Mouse (Mus musculus) c-Kit-positive CD71-positive TER-119-positive erythroid progenitor cells, embryonic 14.5 days (primary cell): ENCODE data around the gene Mindy3.

Source experiments
- DNase-seq: peaks from one replicate; pipeline ENCODE4 v3.0.0-alpha.2; 2013; ENCODE audit warnings: low spot score

The Mindy3 gene

GRCm38 (mm10) chr2:12371401-12371800 lies 47.9 kb downstream of the Mindy3 start:
- no peak for DNase-seq

GRCm38 (mm10) chr2:12368451-12368850 lies 50.8 kb downstream of the Mindy3 start:
- peak; percentile 73 for DNase-seq

DNA sequence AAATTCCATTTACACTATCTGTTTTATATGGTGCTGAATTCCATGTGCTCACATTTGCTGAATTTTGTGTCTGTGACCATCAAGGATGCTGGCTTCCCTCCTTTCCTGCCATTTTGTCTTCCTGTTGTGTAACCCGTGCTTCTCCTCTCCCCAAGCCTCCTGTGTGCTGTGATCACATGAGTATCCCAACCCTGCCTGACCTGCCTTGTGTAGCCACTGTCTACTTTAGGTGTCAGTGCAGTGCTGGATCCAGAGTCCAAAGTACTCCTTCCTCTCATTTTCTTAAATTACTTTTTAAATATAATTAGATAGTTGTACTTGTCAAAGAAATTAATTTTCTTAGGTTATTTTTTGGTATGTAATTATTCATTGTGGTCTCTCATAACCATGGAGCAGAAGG lies 51.3 kb downstream of the Mindy3 start:
- no peak for DNase-seq

DNA sequence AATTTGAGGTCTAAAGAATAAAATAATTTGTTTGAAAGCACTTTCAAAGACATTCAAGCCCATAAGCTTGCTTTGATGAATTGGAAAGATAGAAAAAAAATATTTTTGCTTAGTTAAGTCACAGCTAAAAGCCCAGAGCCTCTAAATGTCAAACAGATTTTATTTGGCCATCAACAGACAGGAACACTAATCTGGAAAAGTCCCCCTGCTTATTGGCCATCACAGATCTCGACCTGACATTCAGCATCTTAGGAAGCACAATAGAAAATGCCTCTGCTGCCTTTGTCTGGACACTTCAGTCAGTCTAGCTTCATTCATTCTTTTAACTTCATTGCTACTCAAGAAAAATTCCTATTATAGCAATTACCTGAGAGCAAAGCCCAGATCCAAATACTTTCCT lies 58.0 kb downstream of the Mindy3 start:
- DNase-seq, result no peak

GRCm38 (mm10) chr2:12354837-12355236 lies 64.4 kb downstream of the Mindy3 start:
- no peak for DNase-seq

GRCm38 (mm10) chr2:12348914-12349313 lies 70.4 kb downstream of the Mindy3 start:
- no peak for DNase-seq

DNA sequence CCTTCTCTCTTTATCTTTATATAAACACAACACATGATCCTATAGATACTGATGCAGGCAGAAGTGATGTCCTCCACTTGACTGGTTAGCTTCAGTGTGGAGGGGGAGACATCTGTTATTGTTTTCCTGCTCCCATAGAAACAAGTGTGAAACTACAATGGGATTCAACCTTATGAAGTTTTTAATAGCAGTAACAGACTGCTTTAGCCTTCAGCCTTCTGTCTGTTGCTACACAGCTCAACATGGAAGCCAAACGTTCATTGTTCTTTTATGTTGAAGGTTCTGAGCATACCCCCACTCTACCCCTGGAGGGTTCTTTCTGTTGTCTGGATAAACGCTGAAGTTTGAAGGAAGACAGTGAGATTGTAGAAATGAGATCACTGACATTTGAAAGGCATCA lies 87.3 kb downstream of the Mindy3 start:
- no peak for DNase-seq

DNA sequence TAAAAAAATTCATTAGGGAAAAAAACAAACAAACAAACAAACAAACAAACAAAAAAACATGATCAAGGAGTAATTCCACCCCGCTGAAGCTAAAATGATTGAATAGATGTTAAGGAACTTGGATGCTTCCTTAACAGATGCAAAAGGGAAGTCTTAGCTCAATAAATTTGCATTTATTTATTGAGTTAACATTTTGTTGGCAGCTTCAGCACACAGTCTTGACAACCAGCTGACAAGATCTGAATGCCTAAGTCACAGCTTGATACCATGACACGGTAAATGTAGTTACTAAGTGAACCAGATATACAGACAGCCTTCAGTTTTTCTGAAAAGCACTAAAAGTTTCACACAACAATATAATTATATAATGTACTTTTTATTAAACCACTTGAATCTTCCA lies 89.7 kb downstream of the Mindy3 start:
- no peak for DNase-seq

DNA sequence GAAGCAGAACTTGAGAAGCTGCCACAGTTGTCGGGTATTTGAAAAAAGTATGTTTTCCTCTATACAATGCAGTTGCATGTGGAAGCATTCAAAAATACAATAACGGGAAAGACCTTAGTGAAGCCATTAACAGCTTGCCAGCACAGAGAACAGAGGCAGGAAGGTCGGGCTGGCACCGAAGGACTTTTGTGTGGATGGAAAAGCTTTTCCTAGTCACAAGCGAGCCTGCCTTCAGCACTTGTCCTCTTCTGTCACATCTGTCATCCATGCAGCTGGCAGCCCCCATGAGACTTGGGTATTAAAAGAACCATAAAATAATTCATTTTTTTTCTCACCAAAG lies 90.2 kb downstream of the Mindy3 start:
- no peak for DNase-seq

GRCm38 (mm10) chr2:12328355-12329067 lies 90.8 kb downstream of the Mindy3 start:
- DNase-seq, result no peak

DNA sequence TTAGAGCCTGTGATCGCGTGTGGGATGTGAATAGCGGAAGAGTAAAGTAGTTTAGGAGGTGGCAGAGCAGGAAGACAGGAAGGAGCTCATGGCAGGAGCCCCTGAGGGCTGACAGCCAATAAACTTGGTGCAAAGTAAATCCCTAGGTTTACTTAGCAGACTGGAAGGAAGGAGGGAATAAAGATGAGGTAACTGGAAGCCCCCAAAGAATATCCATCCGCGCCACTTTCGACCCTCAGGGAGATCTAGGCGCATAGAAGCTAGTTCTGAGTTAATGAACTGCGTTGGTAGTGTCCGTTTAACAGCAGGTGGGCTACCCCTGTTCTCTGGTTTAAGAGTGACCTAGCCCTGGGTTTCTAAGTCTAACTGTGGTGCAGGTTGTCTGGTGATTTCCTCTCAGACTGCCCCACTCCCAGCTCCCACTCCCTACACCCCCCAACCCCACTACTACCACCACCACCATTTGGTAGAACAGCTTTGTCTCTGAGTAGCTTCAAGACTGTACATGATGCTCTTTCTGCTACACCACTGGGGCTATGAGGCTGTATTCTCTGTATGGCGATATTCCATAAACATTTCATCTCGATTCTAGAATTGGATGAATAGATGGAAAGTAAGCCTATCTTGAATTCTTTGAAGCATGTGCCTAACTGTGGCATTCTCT lies 91.4 kb downstream of the Mindy3 start:
- no peak for DNase-seq

GRCm38 (mm10) chr2:12327216-12327615 lies 92.1 kb downstream of the Mindy3 start:
- peak; percentile 55 for DNase-seq

DNA sequence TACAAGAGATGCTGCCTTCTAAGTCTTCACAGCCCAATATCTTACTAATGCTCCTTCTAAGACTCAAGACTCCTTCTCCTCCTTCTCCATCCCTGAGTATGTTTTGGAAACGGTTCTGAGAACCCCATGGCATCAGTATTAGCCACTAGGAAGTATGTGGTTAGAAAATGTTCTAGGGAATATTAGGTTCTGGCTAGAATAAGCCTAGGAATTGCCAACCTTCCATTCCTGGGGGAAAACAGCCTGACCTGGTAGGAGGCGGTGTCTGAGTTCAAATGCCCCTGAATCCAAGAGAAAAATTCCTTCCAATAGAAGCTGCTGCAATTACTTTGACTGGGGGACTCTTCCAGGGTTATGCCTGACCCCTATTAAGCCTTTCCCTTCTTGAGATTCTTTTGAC lies 93.4 kb downstream of the Mindy3 start:
- no peak for DNase-seq

DNA sequence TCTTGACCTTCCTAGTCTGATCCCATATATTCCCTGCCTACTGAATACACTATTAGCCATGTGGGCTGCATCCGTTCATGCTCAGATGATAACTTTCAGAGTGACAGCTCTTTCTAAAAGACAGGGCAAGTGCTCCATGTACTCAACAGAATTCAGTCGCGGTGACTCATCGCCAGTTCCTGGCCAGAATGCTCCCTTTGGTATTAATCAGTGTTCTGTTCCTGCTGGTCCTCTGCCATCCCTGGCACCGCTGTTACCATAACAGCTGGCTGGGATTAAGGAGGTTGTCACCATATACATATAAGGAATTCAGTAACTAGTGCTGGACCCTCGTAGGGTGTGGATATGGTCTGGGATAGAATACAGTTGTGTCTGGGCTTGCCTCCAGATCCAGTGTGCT lies 93.9 kb downstream of the Mindy3 start:
- no peak for DNase-seq

GRCm38 (mm10) chr2:12320914-12321313 lies 98.4 kb downstream of the Mindy3 start:
- DNase-seq, result no peak

DNA sequence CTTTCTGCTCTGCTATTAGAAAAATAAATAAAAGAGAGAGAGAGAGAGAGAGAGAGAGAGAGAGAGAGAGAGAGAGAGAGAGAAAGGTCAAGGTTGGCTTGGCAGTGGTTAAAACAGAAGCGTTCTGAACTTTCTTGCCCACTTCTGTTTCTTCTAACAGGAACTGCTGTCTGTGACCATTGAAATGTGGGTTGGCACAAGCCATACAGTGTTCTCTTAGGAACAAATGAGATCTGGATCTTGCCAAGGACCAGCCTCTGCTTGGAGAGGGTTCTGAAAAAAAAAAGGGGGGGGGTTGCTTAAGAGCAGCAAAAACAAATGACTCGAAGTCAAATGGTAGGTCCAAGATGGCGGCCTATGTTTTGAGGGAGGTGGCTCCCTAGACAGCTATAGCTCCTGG lies 100.6 kb downstream of the Mindy3 start:
- DNase-seq, result no peak

- DNase-seq, result no peak
Observed at GRCm38 (mm10) chr2:12318036-12318435, 101.2 kb downstream of the Mindy3 start.

GRCm38 (mm10) chr2:12317343-12317742 lies 101.9 kb downstream of the Mindy3 start:
- DNase-seq, result no peak

- DNase-seq, result no peak
Observed at GRCm38 (mm10) chr2:12316361-12316760, 102.9 kb downstream of the Mindy3 start.

DNA sequence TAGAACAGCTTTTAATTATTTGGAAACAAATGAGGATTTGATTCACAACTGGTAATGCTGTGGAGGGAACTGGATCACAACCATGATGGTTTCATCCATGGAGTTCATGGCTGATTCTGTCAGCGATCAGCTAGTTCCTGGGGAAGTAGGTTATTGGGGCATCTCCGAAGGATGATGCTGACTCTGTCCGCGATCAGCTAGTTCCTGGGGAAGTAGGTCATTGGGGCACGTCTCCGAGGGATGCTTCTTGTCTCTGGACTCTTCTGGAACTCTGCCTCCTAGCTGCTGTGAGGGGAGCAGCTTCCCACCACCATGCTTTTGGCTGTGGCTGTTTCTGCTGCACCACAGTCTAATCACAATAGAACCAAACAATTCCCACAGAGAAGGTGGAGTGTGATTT lies 105.2 kb downstream of the Mindy3 start:
- no peak for DNase-seq

DNA sequence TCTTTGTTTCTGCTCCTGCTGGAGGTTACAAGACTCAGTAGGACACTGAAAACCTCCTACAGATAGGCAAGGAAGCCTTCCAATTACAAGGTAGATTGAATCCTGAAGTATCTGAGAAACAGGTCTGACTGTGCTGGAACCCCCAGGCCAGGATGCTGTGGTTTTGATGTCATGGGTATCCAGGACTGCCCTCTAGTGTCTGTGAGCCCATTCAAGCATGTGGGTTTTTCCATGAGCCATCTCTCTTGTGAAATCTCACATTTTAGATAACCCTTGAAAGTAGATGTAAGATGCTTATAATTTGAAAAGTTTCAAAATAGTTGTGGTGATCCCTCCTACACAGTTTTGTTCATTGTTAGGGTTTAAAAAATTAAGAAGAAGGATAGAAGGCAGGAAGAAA lies 110.8 kb downstream of the Mindy3 start:
- DNase-seq, result no peak

- DNase-seq, result no peak
Observed at GRCm38 (mm10) chr2:12307311-12307710, 112.0 kb downstream of the Mindy3 start.

- no peak for DNase-seq
Observed at GRCm38 (mm10) chr2:12305064-12305650, 114.1 kb downstream of the Mindy3 start.
